Mouse (Mus musculus): ENCODE data around the gene Daam1. TPM values are rescaled to one million over a fixed set of nuclear protein-coding genes. Genes with fewer than 3 reads are reported as not detected.

Gene Daam1
- total RNA-seq, 2 experiments from 2014 or later, result 77.3 to 83.6 TPM

DNA sequence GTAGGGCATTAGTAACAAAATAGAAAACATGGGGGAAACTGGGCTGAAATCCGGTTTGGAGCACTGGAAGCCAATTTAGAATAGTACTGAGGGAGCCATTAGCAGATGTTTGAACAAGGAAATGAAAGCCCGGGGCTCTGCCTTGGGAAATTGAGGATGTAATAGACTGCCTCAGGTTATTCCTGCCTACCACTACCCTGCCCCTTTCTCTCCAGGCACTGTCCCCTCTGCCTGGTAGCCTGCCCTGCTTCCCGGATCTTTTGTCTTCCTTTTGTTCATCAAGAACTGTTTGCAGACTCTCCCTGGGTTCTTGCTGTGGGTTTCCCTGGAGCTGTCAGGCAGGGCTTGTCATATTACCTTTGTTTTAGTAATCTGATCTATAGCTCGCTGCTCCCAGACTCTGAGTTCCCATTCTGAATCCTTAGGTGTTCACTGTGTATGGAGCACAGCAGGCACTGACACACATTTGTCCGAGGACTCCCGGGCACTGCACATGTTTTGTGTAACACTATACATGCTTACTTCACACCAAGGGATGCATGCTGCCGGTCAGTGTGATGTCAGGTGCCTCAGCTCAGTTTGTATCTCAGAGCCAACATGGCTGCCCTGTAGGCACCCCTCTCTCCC, 61.0 kb downstream of the Daam1 start:
- no peak for DNase-seq (ENCODE audit: low spot score in 2 of 2)

DNA sequence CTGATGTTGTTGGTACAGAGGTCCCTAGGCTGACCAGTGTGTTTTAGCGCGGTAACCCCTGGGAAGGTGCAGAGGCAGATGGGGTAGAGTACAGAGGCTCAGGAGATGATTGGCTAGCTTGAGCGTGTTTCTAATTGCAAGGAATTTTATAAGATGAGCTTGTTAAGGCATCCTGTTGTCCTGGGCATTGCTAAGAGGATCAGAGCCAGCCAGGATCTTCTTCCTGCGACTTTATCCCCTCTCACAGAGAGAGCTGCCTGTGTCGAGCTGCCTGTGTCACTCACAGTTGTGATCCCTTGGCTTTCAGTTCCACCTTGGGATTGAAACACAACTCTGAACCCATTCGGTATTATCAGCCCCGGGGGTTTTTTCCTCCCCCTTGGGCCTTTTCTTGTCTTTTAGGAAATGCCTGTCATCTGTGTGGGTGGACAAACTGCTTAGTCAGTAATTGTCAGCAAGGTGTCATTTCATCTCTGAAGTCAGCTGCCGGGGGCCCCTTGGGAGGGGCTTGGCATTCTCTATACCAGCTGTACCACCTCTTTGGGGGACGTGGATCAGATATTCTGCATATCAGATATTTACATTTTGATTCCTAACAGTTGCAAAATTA, 62.2 kb downstream of the Daam1 start:
- no peak for DNase-seq (ENCODE audit: low spot score in 2 of 2)

DNA sequence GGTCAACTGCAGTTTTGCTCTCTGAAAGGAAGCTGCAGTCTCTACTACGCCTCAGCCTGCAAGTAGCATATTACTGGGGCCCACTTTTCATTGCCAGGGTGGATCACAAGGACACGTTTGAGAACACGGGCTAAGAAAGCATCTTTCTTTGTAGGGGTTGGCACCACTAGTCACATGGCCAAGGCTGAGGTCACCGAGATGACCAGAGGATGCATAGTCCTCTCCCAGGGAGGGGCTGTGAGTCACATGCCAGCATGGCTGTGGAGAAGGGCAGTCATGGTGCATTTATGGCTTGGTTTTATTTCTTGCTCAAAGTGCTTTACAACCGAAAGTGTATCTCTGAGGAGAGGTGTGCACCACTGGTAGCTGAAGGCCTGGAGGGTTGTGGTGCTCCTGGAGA, 67.4 kb downstream of the Daam1 start:
- no peak for DNase-seq (ENCODE audit: low spot score in 2 of 2)

DNA sequence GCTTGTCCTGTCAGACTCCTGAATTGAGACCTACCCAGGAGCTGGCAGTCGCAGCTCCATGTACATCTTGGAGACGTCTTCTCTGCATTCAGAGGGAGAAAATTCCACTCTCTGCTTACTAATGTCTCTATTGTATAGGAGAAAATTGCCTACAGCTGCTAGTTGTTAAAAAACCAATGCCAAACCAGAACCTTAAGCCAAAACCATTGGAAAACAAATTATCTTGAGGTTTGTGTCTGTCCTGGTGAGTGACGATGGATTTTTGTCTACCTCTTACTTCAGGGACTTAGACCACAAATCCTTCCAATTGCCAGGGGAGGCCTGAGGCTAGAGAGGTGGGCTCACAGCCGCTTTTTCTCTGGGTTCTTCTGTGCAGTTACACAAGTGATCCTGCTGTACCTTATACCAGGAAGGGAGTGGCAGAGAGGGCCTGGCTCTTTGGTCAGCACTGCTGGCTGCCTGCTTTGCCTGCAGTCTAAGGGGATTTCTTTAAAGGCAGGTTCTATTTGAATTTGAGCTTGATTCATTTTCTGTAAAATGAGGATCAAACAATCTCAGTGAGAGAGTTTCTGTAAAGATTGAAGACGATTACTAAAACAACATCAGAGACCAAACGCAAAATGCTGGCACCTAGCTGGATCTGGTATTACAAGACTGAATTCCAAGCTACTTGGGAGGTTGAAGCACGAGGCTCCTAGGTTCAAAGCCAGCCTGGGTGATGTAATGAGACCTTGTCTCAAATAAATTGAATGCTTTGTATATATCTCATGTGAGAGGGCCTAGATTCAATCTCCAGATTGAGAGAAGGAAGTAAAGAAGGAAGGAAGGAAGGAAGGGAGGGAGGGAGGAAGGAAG, 68.0 kb downstream of the Daam1 start:
- DNase-seq (ENCODE audit: low spot score in 2 of 2), result no peak

DNA sequence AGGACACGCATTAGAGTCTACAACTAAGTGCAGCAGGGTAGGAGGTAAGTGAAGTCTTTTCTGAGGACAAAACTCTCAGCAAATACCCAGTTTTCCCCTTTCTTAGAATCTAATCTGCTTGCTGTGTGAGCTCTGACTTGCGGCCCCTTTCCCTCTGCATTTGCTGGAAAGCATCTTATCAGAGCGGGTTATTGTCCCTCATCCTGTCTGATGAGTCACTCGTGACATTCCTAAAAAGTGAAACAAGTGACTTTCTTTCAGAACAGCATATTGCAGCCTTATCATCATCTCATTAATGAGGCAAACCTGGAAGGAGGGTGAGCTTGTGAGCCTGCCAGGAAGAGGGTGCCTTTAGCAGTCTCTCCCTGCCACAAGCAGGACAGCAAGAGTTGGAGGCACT, 68.7 kb downstream of the Daam1 start:
- no peak for DNase-seq (ENCODE audit: low spot score in 2 of 2)

DNA sequence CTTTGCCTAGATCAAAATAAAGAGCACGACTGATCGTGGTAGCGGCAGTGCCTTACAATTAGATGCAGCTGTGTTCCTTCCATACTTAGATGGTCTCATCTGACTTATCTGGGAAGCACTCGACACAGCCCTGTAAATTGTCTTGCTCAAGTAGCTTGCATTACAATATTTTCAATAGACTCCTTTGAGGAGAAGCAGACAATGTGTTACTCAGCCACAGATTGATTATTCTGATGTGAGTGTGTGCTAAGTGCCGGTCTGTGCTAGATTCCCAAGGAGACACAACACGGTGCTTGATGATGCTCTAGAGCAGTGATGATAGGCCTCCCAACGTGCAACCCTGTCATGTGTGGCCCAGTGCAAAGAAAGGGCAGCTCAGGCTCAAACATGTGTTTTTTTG, 70.3 kb downstream of the Daam1 start:
- DNase-seq (ENCODE audit: low spot score in 2 of 2), result no peak

DNA sequence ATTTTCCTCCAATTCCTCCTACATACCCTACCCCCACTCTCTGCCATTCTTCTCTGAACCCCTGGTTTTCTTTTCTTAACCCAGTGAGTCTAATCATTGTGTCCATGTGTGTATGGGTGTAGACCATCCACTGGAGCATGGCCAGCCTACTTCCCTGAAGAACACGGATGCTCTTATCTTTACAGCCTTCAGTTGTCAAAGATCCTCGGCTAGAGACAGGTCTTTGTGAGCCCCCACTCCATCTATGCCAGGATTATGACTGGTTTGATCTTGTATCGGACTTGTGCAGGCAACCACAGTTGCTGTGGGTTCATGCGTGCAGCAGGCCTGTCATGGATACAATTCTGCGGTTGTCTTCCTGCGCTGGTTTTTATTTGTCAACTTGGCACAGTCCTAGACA, 71.0 kb downstream of the Daam1 start:
- DNase-seq (ENCODE audit: low spot score in 2 of 2), result no peak

DNA sequence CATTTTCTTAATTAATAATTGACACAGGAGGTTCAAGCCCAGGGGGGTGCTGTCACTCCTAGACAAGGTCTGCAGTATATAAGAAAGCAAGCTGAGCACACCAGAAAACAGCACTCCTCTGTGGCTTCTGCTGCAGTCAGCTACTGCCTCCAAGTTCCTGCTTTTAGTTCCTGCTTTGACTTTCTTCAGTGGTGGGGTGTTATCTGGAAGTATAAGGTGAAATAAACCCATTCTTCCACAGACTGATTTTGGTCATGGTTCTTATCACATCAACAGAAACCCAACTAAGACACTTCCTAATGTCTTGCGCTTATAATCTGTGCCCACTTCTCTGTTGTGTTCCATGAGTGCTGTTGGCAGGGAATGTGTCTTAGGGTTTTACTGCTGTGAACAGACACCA, 71.4 kb downstream of the Daam1 start:
- DNase-seq (ENCODE audit: low spot score in 2 of 2), result no peak

DNA sequence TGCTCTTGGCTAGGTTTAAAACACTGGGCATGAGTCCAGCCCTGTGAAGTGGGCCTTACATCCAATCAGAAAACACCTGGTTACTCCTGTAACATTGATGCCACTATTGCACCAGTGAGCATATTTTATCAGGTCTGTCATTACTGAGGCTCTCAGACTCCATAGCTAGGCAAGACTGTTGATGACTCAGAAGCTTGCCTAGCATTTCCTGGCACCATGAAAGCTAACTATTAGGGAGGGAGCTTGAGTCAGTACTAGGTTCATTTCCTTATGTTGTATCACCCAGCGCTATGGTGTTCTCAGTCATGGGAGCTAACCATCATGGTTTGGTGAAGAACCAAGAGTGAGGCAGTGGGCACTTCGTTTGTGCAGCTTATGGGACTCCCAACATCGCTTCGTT, 72.3 kb downstream of the Daam1 start:
- no peak for DNase-seq (ENCODE audit: low spot score in 2 of 2)

DNA sequence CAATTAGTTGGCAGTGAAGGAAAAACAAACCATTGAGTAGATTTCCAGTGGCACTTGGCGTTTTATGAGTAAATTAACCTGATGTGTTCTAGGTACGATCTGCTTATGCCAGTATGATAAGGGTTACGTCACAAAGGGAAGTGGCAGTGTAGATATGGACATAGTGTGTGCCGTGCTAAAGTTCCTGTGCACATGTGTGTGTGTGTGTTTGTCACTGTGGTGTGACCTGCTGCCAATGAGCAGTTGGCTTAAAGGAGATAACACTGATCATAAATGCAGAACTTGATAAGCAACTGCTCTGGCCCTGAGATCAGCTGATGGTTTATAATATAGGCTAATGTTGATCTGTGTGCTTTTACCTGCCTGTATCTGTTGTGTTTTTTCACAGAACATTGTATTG, 73.4 kb downstream of the Daam1 start:
- no peak for DNase-seq (ENCODE audit: low spot score in 2 of 2)

DNA sequence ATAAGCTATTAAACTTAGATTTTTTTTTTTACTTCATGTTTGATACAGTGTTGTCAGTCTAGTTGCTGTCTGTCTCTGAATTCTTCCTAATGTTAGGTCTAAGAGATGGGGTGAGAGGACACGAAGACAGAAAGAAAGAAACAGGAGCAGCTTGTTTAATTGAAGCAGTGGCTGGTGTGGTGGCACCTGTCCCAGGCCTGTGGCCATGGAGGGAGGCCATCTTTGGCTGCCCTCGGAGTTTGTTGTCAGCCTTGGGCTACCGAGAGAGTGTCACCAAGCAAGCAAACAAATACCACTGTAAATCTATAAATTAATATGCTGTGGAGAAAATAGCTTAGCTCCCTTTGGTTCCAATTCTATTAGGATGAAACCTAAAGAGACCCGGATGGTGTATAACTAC, 74.0 kb downstream of the Daam1 start:
- no peak for DNase-seq (ENCODE audit: low spot score in 2 of 2)

DNA sequence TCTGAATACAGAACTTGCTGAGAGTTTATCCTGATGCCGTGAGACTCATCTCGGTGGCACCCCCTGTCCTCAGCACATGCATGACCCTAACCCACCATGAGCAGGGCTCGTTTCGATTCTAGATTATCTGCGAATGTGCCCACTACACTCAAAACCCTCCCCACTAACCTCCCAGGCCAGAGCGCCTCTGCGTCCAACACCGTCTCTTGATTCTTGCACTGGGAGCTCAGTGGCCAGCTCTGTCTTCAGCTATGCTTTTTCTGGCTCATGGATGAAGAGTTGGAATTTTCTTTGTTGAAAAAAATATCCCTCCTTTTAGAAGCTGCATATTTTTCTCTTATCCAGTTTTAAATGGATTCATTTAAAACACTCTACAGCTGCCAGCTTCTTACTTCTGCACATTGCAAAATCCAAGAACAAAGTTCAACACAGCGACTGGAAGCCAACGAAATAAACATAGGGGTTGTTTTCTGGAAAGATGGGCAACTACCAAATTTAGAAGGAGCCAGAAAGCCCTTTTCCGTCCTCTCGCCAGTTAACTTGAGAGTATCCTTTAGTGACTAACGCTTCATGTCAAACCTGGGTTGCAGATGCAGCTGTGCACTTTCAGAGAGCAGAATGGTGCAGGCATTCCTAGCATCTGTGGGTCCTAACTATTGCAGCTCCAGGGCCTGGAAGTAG, 74.9 kb downstream of the Daam1 start:
- DNase-seq (ENCODE audit: low spot score in 2 of 2), result no peak

DNA sequence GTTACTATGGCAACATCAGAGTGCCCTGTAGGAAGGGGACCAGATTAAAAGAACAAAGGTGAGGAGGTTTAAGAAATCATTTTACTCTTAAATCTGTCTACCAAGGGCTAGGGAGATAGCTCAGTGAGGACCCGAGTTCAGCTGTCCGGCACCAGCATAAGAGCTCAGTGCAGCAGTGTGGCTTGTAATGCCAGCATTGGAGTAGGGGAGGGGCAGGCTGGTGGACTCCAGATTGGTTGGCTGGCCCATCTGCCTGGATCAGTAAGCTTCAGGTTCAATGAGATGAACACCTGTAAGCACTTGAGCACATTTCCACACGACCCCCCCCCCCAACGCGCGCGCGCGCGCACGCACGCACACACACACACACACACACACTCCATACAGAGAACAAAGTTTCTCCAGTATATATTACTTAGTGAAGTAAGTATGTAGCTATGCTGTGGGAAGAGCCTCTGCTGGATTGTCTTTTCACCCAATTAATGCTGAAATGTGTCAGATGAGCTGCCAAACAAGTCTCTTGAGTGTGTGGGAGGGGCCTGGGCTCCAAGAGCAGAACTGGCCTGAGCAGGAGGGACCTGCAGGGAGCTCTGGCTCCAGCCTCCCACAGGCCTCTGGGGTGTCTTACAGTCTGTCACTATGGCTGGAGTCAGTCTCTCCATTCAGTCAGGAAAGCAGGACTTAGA, 75.8 kb downstream of the Daam1 start:
- no peak for DNase-seq (ENCODE audit: low spot score in 2 of 2)

DNA sequence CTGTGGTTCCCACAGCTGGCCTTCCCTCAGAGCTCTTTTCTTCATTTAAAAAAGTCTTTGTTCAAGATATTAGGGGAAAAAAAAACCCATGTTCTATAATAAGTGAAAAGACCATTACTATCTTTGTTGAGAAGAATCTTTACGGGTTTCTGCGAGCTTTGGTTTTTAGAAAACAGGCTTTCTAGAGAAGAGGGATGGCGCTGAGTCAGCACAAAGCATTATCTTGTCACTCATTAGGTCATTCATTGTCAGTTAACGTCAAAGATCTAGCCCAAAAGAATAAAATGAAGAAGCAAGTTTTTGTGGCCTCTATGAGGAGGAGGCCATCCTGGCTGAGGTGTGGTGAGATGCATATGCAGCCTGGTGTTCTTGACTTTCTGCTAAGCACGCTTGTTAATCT, 78.1 kb downstream of the Daam1 start:
- DNase-seq (ENCODE audit: low spot score in 2 of 2), result no peak

DNA sequence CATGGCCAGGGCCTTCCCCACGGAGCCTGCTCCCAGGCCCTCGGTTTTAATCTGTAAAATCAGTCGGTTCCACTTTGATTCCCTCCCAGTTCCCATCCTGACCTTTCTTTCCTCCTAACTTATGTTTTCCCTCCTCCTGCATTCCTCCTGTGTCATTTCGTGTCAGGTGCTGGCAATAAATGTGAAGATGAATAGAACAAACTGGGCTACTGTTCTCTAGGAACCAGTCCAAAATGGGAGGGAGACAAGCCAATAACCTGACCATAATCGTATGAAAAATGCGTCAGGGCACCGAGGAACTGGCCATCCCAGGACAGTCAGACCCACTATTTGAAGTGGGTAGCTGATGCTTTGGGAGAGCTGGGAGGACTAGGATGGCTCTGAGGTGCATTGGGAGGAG, 79.4 kb downstream of the Daam1 start:
- DNase-seq (ENCODE audit: low spot score in 2 of 2), result no peak

DNA sequence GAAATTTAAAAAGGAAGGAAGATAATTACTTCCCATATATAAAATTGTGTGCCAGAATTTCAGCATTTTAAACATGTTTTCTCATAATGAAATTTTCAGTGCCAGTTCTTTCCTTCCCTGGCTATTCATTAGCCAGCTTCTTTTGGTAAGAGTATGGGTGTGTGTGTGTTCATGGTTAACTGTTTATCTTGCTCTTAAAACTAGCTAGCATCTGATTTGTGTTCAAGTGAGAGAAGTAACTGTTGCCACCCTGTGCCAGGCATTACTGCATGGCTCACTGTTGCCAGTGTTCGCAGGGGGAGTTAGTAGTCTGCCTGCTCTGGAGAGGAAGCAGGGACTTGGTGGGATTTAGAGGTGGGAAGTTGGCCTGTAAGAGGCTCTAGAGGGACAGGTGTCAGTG, 81.4 kb downstream of the Daam1 start:
- no peak for DNase-seq (ENCODE audit: low spot score in 2 of 2)

DNA sequence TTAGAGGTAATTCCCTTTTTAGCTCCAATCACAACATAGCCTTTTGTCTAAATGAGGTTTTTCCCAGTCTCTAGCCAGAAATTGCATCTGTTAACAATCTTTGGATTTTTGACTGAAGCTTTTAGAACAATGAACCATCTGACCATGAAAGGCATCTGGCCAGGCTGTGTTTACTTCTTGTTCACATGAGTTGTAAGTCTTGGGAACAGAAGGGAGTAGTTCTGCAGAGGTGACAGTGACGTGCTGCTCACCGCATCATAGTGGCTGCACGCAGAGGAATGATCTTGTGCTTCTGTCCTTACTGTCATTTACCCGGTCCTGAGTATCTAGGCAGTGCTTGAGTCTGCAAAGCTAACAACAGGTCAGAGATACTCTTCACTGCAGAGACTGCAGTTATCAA, 88.3 kb downstream of the Daam1 start:
- DNase-seq (ENCODE audit: low spot score in 2 of 2), result no peak

DNA sequence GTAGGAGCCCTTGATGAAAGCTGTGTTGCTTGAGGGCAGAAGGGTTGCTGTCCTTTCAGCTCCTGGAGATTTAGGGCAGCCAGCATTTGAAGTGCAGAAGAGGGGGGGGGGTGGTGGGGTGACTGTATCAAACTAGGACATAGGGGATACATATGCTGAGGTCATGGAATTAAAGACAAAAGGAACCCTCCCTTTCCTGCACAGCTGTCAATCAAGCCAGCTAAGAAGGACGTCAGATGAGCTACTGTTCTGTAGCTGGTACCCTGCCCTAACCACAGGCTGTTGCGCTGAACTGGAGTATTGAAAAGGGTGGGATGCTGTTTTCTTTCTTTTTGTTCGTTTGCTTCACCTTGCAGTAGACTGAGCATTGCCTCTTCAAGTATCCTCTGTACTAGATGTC, 89.1 kb downstream of the Daam1 start:
- no peak for DNase-seq (ENCODE audit: low spot score in 2 of 2)

DNA sequence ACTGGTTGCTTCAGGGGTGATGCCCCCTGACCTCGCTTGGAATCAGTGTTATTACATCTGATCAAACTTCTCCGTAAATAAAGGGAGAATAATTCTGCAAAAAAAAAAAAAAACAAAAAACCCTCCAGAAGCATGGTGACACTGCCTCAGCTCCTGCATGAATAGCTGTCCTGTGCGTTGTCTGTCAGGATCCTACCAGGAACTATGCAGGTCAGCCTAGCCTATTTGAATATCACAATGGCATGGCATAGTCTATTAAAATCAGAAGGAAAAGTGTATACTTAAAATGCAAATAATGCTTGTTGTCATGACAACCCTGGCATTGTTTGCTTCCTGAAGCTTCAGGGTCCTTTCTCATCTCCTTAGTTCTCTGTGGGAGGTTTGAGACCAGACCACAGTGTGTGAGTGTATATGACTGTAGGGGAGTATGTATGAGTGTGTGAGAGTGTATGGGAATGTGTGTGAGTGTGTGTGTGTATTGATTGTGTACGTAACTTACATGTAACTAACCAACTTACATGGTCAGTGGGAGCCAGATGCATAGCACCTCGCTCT, 92.0 kb downstream of the Daam1 start:
- no peak for DNase-seq (ENCODE audit: low spot score in 2 of 2)

DNA sequence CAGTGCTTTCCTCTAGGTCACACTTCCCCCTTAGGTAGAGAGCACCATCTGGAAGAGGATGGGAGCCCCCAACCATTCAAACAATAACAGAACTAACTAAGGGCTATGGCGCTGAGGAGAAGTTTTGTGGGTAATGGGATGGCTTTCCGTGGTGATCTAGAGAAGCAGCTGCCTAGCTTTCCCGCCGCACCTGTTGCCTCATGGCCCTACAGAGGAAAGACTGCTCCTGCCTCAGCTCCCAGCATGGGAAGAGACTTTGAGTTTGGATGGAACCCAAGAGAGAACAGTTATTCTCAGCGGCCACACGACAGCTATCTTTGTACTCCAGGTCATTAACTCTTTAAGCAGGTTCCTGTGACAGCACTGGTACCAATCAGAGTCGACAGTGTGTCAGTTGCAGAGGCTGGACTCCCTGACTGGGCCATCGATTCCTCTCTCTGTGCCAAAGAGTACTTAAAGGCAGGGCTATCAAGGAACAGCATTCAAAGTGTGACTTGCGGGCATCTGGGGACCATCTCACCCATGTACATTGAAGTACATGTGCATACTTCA, 94.2 kb downstream of the Daam1 start:
- no peak for DNase-seq (ENCODE audit: low spot score in 2 of 2)
